Mouse (Mus musculus) stomach, embryonic 15.5 days (tissue): ENCODE results near the gene Spop. TPM values are rescaled to one million over a fixed set of nuclear protein-coding genes. Genes with fewer than 3 reads are reported as not detected.

Experiments used
- ATAC-seq: fragments of 200-750 bp; cut with Nextera tagmentation; 2 replicates; pipeline ENCODE4 v1.8.0; 2017; ENCODE audit warnings: low read depth, moderate number of reproducible peaks, moderate TSS enrichment; ENCODE audit not compliant: insufficient read depth, low FRiP score
- H3K27ac ChIP-seq: fragments of 300-500 bp; sonication (generic); 2 replicates; pipeline ENCODE4 v1.5.1; 2015; ENCODE audit warnings: mild to moderate bottlenecking, inconsistent platforms
- H3K27me3 ChIP-seq: fragments of 300-500 bp; sonication (generic); replicated peaks from 2 replicates; pipeline ENCODE4 v1.6.1; 2015; ENCODE audit warnings: inconsistent platforms
- H3K36me3 ChIP-seq: fragments of 300-500 bp; sonication (generic); 2 replicates; pipeline ENCODE4 v1.6.1; 2015; ENCODE audit warnings: inconsistent platforms
- H3K4me1 ChIP-seq: fragments of 300-500 bp; sonication (generic); 2 replicates; pipeline ENCODE4 v1.6.1; 2015; ENCODE audit warnings: inconsistent platforms
- H3K4me2 ChIP-seq: fragments of 300-500 bp; sonication (generic); 2 replicates; pipeline ENCODE4 v1.6.1; 2015; ENCODE audit warnings: mild to moderate bottlenecking, inconsistent platforms
- H3K4me3 ChIP-seq: fragments of 300-500 bp; sonication (generic); replicated peaks from 2 replicates; pipeline ENCODE4 v1.5.1; 2015; ENCODE audit warnings: inconsistent platforms
- H3K9ac ChIP-seq: fragments of 300-500 bp; sonication (generic); 2 replicates; pipeline ENCODE4 v1.6.1; 2015; ENCODE audit warnings: inconsistent platforms
- H3K9me3 ChIP-seq: fragments of 300-500 bp; sonication (generic); 2 replicates; pipeline ENCODE4 v1.6.1; 2016; ENCODE audit warnings: inconsistent platforms
- WGBS: fragments of 180-500 bp; shearing (Covaris S2); methylation state at CpG from one replicate; pipeline ENCODE4 v1.1.7; 2015; 5-methylcytosine and 5-hydroxymethylcytosine counted together
- polyA plus RNA-seq: library from polyadenylated mRNA; unstranded; fragments of >200 nt; fragmentation: Nextera tagmentation; extraction: Ambion mirVana; gene quantifications from 2 replicates; pipeline ENCODE4 v1.2.1, GENCODE M21; 2015

Gene Spop
- polyA plus RNA-seq, 1 experiment from 2014 or later, result 142 TPM

GRCm38 (mm10) chr11:95507041-95507716 lies 93.3 kb downstream of the Spop start:
- Histone ChIP-seq H3K36me3 (no peaks in the 10 kb centered on the region), H3K27me3 (peaks cover 5% of the 10 kb centered on the region; the same call in 1 of the 2 replicates), H3K9ac (no peak overlapping the region), H3K4me1 (0 out of 2 replicates have a peak, but pooled peaks cover 10% of the 10 kb centered on the region), H3K9me3 (no peaks in the 10 kb centered on the region), H3K4me3 (no peak overlapping the region), H3K27ac (no peak overlapping the region), H3K4me2 (no peak overlapping the region)
- no peak for ATAC-seq
- WGBS, result 52% methylated on average over 12 of the region's 12 CpGs

GRCm38 (mm10) chr11:95507785-95508184 lies 93.9 kb downstream of the Spop start:
- no peak for ATAC-seq
- Histone ChIP-seq H3K4me1 (0 out of 2 replicates have a peak, but pooled peaks cover 10% of the 10 kb centered on the region), H3K36me3 (no peaks in the 10 kb centered on the region), H3K4me3 (no peak overlapping the region), H3K27me3 (peaks cover 5% of the 10 kb centered on the region; the same call in 1 of the 2 replicates), H3K4me2 (no peak overlapping the region), H3K9ac (no peak overlapping the region), H3K27ac (no peak overlapping the region), H3K9me3 (no peaks in the 10 kb centered on the region)
- 73% methylated on average over 5 of the region's 5 CpGs for WGBS

GRCm38 (mm10) chr11:95508211-95508926 lies 94.5 kb downstream of the Spop start:
- Histone ChIP-seq H3K9ac (no peak overlapping the region), H3K27me3 (peaks cover 10% of the 10 kb centered on the region), H3K4me2 (peak overlapping the region; percentile 40), H3K27ac (no peak overlapping the region), H3K9me3 (no peaks in the 10 kb centered on the region), H3K4me3 (peak overlapping the region; percentile 15; the same call in 1 of the 2 replicates), H3K36me3 (no peaks in the 10 kb centered on the region), H3K4me1 (peaks cover 11% of the 10 kb centered on the region)
- ATAC-seq, result no peak
- 31% methylated on average over 13 of the region's 13 CpGs for WGBS

GRCm38 (mm10) chr11:95509126-95509717 lies 95.3 kb downstream of the Spop start:
- H3K9ac ChIP-seq, result no peak overlapping the region
- no peak overlapping the region for H3K4me3 ChIP-seq
- H3K4me2 ChIP-seq, result no peak overlapping the region
- no peak overlapping the region for H3K27ac ChIP-seq
- 75% methylated on average over 6 of the region's 6 CpGs for WGBS
- H3K36me3 ChIP-seq, result no peaks in the 10 kb centered on the region
- peaks cover 18% of the 10 kb centered on the region for H3K27me3 ChIP-seq
- no peak for ATAC-seq
- no peaks in the 10 kb centered on the region for H3K9me3 ChIP-seq
- peaks cover 13% of the 10 kb centered on the region for H3K4me1 ChIP-seq

GRCm38 (mm10) chr11:95510631-95511030 lies 96.8 kb downstream of the Spop start:
- no peak for ATAC-seq
- no peak overlapping the region for H3K4me3 ChIP-seq
- peaks cover 26% of the 10 kb centered on the region for H3K4me1 ChIP-seq

GRCm38 (mm10) chr11:95511919-95512318 lies 98.0 kb downstream of the Spop start:
- H3K9me3 ChIP-seq, result no peaks in the 10 kb centered on the region
- ATAC-seq, result no peak
- 91% methylated on average over 1 of the region's 1 CpGs for WGBS
- H3K27ac ChIP-seq, result no peak overlapping the region
- H3K36me3 ChIP-seq, result no peaks in the 10 kb centered on the region
- no peak overlapping the region for H3K4me3 ChIP-seq
- H3K4me1 ChIP-seq, result peaks cover 29% of the 10 kb centered on the region
- no peak overlapping the region for H3K9ac ChIP-seq
- no peak overlapping the region for H3K4me2 ChIP-seq
- H3K27me3 ChIP-seq, result peaks cover 39% of the 10 kb centered on the region

More at GRCm38 (mm10) chr11:95510631-95511030, 96.8 kb downstream of the Spop start:
- H3K36me3 ChIP-seq, result no peaks in the 10 kb centered on the region
- H3K9ac ChIP-seq, result no peak overlapping the region
- H3K9me3 ChIP-seq, result no peaks in the 10 kb centered on the region
- H3K4me2 ChIP-seq, result no peak overlapping the region
- H3K27me3 ChIP-seq, result peaks cover 32% of the 10 kb centered on the region
- no peak overlapping the region for H3K27ac ChIP-seq
- 84% methylated on average over 12 of the region's 12 CpGs for WGBS

- H3K4me3 ChIP-seq, result no peak overlapping the region
Measured at GRCm38 (mm10) chr11:95512383-95512782, 98.5 kb downstream of the Spop start.

GRCm38 (mm10) chr11:95513461-95514297 lies 99.8 kb downstream of the Spop start:
- no peak overlapping the region for H3K27ac ChIP-seq
- WGBS, result 2% methylated on average over 65 of the region's 66 CpGs
- peak overlapping the region; percentile 26; the same call in 1 of the 2 replicates for H3K9ac ChIP-seq
- H3K9me3 ChIP-seq, result no peaks in the 10 kb centered on the region
- H3K4me2 ChIP-seq, result peak overlapping the region; percentile 98
- H3K36me3 ChIP-seq, result no peaks in the 10 kb centered on the region
- ATAC-seq, result no peak
- peak overlapping the region; percentile 57 for H3K4me3 ChIP-seq
- H3K27me3 ChIP-seq, result peaks cover 39% of the 10 kb centered on the region
- peaks cover 30% of the 10 kb centered on the region for H3K4me1 ChIP-seq

More at GRCm38 (mm10) chr11:95512383-95512782, 98.5 kb downstream of the Spop start:
- Histone ChIP-seq H3K27ac (no peak overlapping the region), H3K9me3 (no peaks in the 10 kb centered on the region), H3K9ac (no peak overlapping the region), H3K4me1 (peaks cover 30% of the 10 kb centered on the region), H3K36me3 (no peaks in the 10 kb centered on the region), H3K4me2 (no peak overlapping the region), H3K27me3 (peaks cover 39% of the 10 kb centered on the region)
- ATAC-seq, result no peak
- WGBS, result 78% methylated on average over 6 of the region's 6 CpGs

- Histone ChIP-seq H3K4me2 (peak within 1 kb of the TSS; percentile 98), H3K27ac (peak within 1 kb of the TSS; percentile 7; the same call in 1 of the 2 replicates), H3K36me3 (no peaks in the 10 kb centered on the region), H3K4me3 (peak within 1 kb of the TSS; percentile 57), H3K9ac (peak within 1 kb of the TSS; percentile 26; the same call in 1 of the 2 replicates), H3K27me3 (peaks cover 39% of the 10 kb centered on the region), H3K9me3 (no peaks in the 10 kb centered on the region), H3K4me1 (peaks cover 26% of the 10 kb centered on the region)
- WGBS, result under 1% methylated on average over 65 of the region's 66 CpGs
- peak; percentile 68; the same call in 1 of the 2 replicates for ATAC-seq
Measured at GRCm38 (mm10) chr11:95514298-95514861, 100.5 kb downstream of the Spop start, which contains the start of gene Nxph3. TSS of gene Nxph3 (minus strand) at chr11:95514570.

- Histone ChIP-seq H3K36me3 (no peaks in the 10 kb centered on the region), H3K27ac (no peak overlapping the region), H3K4me2 (peak overlapping the region; percentile 98; the same call in 1 of the 2 replicates), H3K27me3 (peaks cover 39% of the 10 kb centered on the region), H3K9ac (no peak overlapping the region), H3K4me1 (peaks cover 26% of the 10 kb centered on the region), H3K4me3 (no peak overlapping the region), H3K9me3 (no peaks in the 10 kb centered on the region)
- no peak for ATAC-seq
- 52% methylated on average over 17 of the region's 17 CpGs for WGBS
Measured at GRCm38 (mm10) chr11:95515376-95516323, 101.8 kb downstream of the Spop start.
